Mouse (Mus musculus) spleen, adult 18-20 months (tissue): ENCODE results near the gene Tgoln1.

Experiments used
- DNase-seq, 2 experiments: peaks; one replicate each; pipeline ENCODE4 v3.0.0; 2022; ENCODE audit warnings: mixed read lengths in 2 of 2

Tgoln1 gene

DNA sequence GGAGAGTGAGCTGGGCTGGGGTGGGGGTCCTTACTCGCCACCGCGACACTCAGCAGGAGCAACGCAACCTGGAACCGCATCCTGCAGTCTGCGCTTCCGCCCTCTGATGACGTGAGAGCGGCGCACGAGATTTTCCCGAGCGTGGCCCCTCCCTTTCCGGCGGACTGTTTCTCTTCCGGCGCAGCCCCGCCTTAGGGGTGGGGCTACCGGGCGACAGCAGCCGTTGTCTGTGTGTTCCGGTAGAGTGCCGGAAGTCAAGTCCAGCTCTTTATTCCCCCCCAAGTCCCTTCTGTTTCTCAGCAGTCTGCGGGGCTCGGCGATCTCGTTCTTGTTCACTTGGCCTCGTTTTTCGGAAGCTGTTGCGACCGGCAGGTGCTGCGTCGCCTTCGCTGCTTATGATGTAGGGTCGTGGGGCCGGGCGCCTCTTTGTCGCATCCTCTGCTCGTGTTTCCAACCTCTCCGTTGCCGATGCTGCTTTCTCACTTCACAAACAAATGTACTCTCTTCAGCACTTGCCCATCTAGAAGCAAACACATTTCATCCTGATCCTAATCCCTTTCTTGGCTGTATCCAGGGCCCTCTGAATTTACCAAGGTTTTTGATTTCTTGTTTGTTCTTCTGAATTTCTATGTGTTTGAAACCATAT lies at the start of gene Tgoln1:
Tgoln1 (minus strand) TSS at position 358 of the 646 bp plus-strand sequence.
- peak; percentile 91 to 94 for DNase-seq

GRCm38 (mm10) chr6:72664290-72664689 lies 47.5 kb upstream of the Tgoln1 start:
- DNase-seq, result no peak

GRCm38 (mm10) chr6:72663000-72663399 lies 46.2 kb upstream of the Tgoln1 start:
- DNase-seq, result no peak

DNA sequence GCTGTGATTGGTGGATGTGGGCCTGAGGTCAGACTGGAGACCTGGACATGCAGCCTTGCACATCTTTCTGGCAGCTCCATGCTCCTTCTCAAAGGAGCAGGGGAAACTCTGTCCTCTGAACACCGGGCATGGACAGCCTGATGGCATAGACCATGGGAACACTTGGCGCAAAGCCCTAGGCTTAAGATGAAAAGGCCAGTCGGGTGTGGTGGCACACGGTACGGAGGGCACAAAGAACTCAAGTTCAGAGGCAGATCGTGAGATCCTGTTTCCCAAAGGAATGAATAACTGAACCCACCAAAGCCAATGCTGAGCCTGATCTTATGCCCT lies 43.6 kb upstream of the Tgoln1 start:
- no peak for DNase-seq

- no peak for DNase-seq
These were observed 43.1 kb upstream of the Tgoln1 start for GRCm38 (mm10) chr6:72659717-72660390.

GRCm38 (mm10) chr6:72658006-72658405 lies 41.2 kb upstream of the Tgoln1 start:
- DNase-seq, result no peak

DNA sequence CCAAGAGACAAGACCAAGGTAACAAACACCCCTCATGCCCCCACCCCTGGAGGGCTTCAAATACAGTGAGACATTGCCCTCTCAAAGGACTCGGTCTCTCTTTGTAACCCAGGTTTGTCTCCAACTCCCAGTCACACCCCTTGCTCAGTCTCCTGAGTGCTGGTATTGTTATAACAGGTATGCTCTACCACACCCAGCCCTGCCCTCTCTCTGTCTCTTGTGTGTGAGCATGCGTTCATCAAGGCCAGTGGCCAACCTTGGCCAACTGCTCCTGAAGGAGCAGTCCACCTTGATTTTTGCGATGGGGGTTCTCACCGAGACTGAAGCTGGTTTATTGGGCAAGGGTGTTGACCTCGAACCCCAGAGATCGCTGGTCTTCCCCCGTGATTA lies 39.2 kb upstream of the Tgoln1 start:
- no peak for DNase-seq

DNA sequence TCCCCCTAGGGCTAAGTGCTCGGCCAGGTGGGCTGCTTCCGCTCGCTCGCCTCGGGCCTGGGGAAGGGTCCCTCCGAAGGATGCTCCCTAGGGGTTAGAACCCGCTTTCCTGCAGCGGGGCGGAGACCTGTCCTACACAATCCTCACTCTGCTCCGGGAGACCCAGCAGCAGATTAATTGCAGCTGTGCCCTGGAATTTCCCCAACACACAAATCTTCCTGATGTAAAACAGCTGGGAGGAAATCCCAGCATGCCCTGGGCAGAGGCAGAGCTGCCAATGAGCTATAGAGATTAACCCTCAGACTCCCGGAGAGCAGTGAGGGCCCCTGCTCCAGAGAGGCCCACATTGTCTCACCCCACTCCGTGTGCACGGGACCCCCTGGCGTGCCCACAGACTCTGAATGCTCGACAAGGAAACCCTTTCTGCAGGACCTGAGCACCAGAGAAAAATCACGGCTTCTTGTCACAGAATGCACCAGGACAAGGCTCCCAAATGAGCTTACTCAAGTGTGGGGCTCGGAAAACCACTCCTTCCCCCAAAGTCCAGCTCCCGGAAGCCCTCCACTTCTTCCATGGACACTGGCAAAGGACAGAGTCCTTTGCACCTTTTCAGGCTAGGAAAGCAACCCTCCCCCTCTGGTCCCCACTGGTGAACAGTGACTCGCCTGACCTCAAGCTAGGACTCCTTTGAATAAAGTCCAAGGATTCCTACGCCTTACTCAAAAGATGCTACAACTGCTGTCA lies 38.7 kb upstream of the Tgoln1 start:
- peak in 1 of 2 experiments; percentile 26 for DNase-seq

GRCm38 (mm10) chr6:72654355-72654754 lies 37.6 kb upstream of the Tgoln1 start:
- no peak for DNase-seq

DNA sequence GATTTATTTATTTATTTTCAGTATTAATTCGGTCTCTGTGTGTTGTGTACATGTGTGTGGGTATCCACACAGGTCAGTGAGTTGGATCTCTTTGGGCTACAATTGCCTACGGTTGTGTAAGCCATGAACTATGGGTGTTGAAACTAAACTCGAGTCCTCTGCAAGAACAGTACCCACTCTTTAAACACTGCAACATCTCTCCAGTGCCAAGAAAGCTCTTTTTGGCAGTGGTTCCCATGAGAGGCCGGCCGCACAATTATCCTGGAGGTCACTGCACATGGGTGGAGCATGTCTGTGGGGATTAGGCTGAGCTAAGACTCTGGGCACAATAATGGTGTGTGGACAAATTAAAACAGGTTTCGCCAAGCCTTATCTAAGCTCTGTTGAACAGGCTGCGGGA lies 36.6 kb upstream of the Tgoln1 start:
- no peak for DNase-seq

- DNase-seq, result no peak
These were observed 33.6 kb upstream of the Tgoln1 start for GRCm38 (mm10) chr6:72650338-72650851.

- DNase-seq, result no peak
These were observed 31.3 kb upstream of the Tgoln1 start for GRCm38 (mm10) chr6:72648002-72648595.

DNA sequence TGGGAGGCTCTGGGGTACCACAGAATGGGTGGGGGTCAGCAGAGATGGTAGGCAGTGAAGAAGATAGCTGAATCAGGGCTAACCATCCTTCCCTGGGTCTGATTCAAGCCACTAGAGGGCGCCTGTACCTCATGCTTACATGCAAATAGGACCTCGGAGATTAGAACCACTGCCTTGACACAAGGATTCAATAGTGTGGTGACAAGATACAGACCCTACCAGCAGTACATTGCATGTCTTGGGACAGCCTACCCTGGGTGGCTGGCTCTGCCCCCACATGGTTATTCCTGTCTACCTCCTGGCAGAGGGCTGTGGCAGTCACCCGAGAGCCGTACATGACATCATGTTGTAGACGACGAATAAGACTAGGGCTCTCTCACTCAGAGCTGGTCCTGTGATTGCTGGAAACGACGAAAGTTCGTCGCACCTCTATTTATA lies 30.6 kb upstream of the Tgoln1 start:
- peak in 1 of 2 experiments; percentile 61 for DNase-seq

GRCm38 (mm10) chr6:72645364-72645763 lies 28.6 kb upstream of the Tgoln1 start:
- DNase-seq, result no peak

DNA sequence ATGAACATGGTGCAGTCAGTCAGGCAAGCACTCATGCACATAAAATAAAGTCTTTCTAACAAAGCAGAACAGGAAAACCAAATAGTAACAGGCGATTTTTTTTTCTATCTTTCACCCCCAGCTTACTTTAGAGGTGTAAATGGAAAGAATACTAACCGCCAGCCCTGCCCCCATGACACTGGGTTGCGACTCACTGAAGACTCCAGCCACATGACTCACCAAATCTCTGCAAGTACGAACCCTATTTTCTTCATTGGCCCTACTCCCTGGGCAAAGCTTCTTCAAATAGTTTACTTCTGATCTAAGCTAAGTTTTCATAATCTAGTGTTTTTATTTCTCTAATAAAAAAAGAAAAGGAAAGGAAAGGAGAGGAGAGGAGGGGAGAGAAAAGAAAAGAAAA lies 27.8 kb upstream of the Tgoln1 start:
- no peak for DNase-seq

DNA sequence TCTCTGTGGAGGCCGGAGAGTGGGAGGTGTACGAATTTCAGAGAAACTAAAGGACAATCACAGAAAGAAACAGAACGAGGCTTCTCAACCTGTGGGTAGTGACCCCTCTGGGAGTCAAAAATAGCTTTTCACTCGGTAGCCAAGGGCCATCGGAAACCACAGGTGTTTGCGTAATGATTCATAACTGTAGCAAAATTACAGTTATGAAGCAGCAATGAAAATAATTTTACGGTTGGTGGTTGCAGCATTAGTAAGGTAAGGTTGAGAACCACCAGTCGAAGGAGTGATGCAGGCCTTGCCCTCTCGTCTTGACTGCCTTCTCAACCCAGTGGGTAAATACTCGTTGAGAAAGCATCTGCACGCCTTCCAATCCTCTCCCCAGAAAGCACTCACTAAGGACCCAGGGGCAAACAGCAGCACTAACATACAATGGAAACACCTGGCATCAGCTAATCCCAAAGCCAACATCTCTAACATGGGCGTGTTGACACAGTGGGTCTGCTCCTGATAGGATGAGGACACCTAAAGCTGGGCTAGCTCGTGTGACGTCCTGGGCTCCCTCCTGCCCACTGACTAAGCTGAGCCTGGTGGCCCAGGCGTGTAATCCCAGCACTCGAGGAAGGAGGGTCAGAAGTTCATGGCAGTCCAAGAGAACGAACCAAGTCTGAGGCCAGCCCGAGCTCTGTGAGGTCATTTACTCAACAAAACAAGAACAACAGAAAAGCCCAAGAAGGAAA lies 24.6 kb upstream of the Tgoln1 start:
- DNase-seq, result no peak

DNA sequence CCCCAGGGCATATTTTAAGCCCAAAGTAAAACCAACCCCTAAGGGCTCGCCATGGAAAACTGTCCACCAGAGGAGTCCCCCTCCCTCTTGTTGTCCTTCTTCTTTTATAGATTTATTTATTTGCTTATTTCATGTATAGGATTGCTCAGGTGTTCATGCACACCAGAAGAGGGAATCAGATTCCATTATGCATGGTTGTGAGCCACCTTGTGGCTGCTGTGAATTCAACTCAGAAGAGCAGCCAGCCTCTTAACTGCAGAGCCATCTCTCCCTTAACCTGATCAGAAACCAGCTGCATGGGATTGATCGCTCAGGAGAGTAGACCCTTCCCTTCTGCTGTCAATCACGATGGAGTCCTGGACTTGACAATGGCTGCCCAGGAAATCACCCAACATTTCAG lies 20.1 kb upstream of the Tgoln1 start:
- no peak for DNase-seq

DNA sequence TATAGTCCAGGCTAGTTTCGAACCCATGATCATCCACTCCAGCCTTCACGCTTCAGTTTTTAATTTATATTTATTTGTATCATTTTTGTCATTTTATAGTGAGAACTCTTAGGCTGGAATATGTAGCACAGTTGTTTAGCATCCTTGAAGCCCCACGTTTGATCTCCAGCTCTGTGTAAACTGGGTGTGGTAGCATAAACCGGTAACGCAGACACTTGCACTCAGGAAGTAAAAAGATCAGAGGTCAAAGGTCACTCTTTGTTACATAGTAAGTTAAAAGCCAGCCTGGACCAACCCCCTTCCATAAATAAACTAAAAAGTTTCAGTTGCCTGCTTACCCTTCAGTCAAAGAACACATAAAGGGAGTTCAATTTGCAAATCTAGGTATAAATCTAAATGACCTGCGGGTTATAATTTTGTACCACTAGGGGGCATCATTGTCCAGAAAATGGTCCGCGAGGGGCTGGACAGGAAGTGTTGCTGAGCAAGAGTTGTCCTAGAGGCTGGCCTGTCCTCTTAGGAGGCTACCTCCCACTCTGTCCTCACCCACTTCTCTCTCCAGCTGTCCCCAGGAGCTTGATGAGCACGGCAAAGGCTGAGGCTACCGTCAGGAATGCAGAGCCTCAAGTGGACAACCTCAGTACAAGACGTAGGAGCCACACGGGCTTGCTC lies 19.1 kb upstream of the Tgoln1 start:
- DNase-seq, result peak in 1 of 2 experiments; percentile 21

DNA sequence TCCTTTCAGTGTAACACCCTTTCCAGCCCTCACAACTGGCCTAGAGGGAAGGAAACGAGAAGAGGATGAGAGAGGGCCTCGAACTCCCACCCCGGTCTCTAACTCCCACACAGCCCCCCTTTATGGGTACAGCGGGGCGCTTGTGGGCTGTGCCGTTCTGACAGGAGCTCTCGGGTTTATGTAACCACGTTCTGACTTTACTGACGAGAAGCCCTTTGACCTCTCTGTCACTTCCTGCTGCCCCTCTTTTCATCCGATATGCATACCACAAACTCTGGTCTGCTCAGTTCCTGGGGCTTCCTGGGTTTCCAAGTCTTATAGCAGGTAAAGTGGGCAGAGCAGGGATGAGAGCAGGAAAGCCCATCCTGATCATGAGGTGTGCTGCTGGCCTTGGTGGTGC lies 17.5 kb upstream of the Tgoln1 start:
- no peak for DNase-seq

DNA sequence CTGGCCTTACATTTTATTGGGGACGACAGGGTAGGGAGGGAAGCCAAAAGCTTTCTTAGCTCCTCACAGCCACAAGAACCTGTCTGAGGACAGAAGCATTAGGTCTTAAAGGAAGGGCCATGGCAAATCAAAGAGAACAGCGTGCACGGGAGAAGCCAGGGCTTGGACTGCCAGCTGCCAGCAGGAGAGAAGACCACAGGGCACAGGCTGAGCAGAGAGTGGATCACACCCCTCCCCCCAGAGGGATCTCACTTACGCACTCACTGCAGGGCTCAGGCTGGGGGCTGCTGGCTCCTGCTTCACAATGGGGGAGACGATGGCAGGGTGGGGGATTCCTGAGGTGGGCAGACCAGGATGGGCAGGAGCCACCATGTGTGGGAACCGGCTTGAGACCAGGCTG lies 14.9 kb upstream of the Tgoln1 start:
- DNase-seq, result no peak

DNA sequence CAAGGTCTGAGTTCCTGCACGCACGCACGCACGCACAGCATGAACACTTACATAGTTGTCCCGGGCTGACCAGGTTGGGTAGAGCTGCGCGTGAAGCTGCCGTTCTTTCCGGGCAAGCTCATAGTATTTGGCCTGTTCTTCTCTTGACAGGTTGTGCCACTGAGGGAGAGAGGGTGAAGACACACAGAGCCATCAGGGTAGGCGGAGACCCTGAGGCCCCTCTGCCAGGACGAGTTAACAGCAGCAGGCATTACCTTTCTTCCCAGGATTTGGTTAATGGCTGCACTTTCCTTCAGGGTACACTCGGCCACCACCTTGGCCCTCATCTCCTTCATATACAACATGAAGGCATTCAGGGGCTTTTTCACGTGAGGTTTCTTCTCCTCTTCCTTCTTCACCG lies 14.2 kb upstream of the Tgoln1 start:
- DNase-seq, result no peak

GRCm38 (mm10) chr6:72630370-72630769 lies 13.6 kb upstream of the Tgoln1 start:
- DNase-seq, result no peak
